Mouse (Mus musculus) kidney, adult 2 months (tissue): Measurements from ENCODE around the gene Tnfsf18. TPM values are rescaled to one million over a fixed set of nuclear protein-coding genes. Genes with fewer than 3 reads are reported as not detected.

Experiments
- DNase-seq: peaks from one replicate; pipeline ENCODE4 v3.0.0; 2021
- H3K27ac ChIP-seq: fragments of 200-500 bp; 2 replicates; pipeline ENCODE4 v1.5.1; 2012; ENCODE audit warnings: low read depth, low read length, control low read depth, inconsistent platforms; ENCODE audit not compliant: insufficient read depth
- H3K27me3 ChIP-seq: fragments of 200-500 bp; replicated peaks from 2 replicates; pipeline ENCODE4 v1.6.1; 2012; ENCODE audit warnings: mild to moderate bottlenecking, moderate library complexity, low read length, inconsistent platforms; ENCODE audit not compliant: control insufficient read depth, insufficient read depth
- H3K36me3 ChIP-seq: fragments of 200-500 bp; 2 replicates; pipeline ENCODE4 v1.6.1; 2012; ENCODE audit warnings: mild to moderate bottlenecking, moderate library complexity, low read length, inconsistent platforms; ENCODE audit not compliant: control insufficient read depth, insufficient read depth
- H3K4me1 ChIP-seq: fragments of 200-500 bp; 2 replicates; pipeline ENCODE4 v1.6.1; 2011; ENCODE audit warnings: low read length; ENCODE audit not compliant: control insufficient read depth, insufficient read depth
- H3K4me3 ChIP-seq: fragments of 200-500 bp; 2 replicates; pipeline ENCODE4 v1.5.1; 2011; ENCODE audit warnings: mild to moderate bottlenecking, low read depth, low read length, control low read depth; ENCODE audit not compliant: insufficient read depth
- CTCF ChIP-seq: fragments of 200-500 bp; conservative IDR thresholded peaks from 2 replicates; pipeline ENCODE4 v1.5.1; 2011; ENCODE audit warnings: low read depth, mild to moderate bottlenecking, control low read depth, low read length, moderate library complexity, mixed read lengths; ENCODE audit not compliant: insufficient read depth, insufficient read length
- POLR2A ChIP-seq: fragments of 200-500 bp; IDR thresholded peaks from one replicate; pipeline ENCODE4 v1.6.1; 2011; ENCODE audit warnings: low read depth, low read length, control low read depth
- WGBS: fragments of 180-500 bp; shearing (Covaris S2); methylation state at CpG from one replicate; pipeline ENCODE4 v1.1.7; 2018; 5-methylcytosine and 5-hydroxymethylcytosine counted together
- polyA plus RNA-seq: library from polyadenylated mRNA; depleted of rRNA; stranded (reverse); fragments of >200 nt; gene quantifications from 2 replicates; pipeline ENCODE4 v1.2.3, GENCODE M21; 2012

The Tnfsf18 gene
- polyA plus RNA-seq, 1 experiment = 0.03 TPM

- Histone ChIP-seq H3K27me3 (no peaks in the 10 kb centered on the region; the same call in 1 of the 2 replicates), H3K27ac (no peak overlapping the region), H3K36me3 (no peaks in the 10 kb centered on the region), H3K4me3 (no peak overlapping the region), H3K4me1 (no peaks in the 10 kb centered on the region)
- TF ChIP-seq CTCF = no peak
- 95% methylated on average over 3 of the region's 3 CpGs for WGBS
- no peak for DNase-seq
Measured at GRCm38 (mm10) chr1:161482211-161482610, 12.2 kb upstream of the Tnfsf18 start.

- 75% methylated on average over 5 of the region's 5 CpGs for WGBS
- no peak overlapping the region for H3K27ac ChIP-seq
- H3K36me3 ChIP-seq = no peaks in the 10 kb centered on the region
- H3K4me3 ChIP-seq = no peak overlapping the region
- TF ChIP-seq POLR2A (no peak), CTCF (no peak)
- H3K27me3 ChIP-seq = no peaks in the 10 kb centered on the region
- H3K4me1 ChIP-seq = no peaks in the 10 kb centered on the region
- no peak for DNase-seq
Measured at GRCm38 (mm10) chr1:161487069-161487468, 7.4 kb upstream of the Tnfsf18 start.

- Histone ChIP-seq H3K36me3 (no peaks in the 10 kb centered on the region), H3K4me1 (no peaks in the 10 kb centered on the region), H3K27me3 (no peaks in the 10 kb centered on the region), H3K4me3 (no peak overlapping the region), H3K27ac (no peak overlapping the region)
- TF ChIP-seq POLR2A (no peak), CTCF (no peak)
- WGBS = 89% methylated on average over 7 of the region's 7 CpGs
- no peak for DNase-seq
Measured at GRCm38 (mm10) chr1:161491766-161492165, 2.7 kb upstream of the Tnfsf18 start.

- H3K4me3 ChIP-seq = no peak overlapping the region
- no peaks in the 10 kb centered on the region for H3K27me3 ChIP-seq
- no peaks in the 10 kb centered on the region for H3K36me3 ChIP-seq
- H3K4me1 ChIP-seq = no peaks in the 10 kb centered on the region
- 52% methylated on average over 7 of the region's 7 CpGs for whole genome bisulfite sequencing
- no peak for DNase-seq
- TF ChIP-seq CTCF (no peak), POLR2A (no peak)
- H3K27ac ChIP-seq = no peak overlapping the region
Measured at GRCm38 (mm10) chr1:161496866-161497645, 2.6 kb downstream of the Tnfsf18 start.

- Histone ChIP-seq H3K4me3 (no peak overlapping the region), H3K27me3 (no peaks in the 10 kb centered on the region), H3K36me3 (no peaks in the 10 kb centered on the region), H3K27ac (no peak overlapping the region), H3K4me1 (no peaks in the 10 kb centered on the region)
- DNase-seq = no peak
- no peak for TF ChIP-seq POLR2A
- TF ChIP-seq CTCF = no peak
- 85% methylated on average over 6 of the region's 6 CpGs for WGBS
Measured at GRCm38 (mm10) chr1:161500114-161500810, 5.8 kb downstream of the Tnfsf18 start.

GRCm38 (mm10) chr1:161500811-161501146, 6.3 kb downstream of the Tnfsf18 start:
- DNase-seq = no peak
- Histone ChIP-seq H3K36me3 (no peaks in the 10 kb centered on the region), H3K4me1 (no peaks in the 10 kb centered on the region), H3K27me3 (no peaks in the 10 kb centered on the region), H3K27ac (no peak overlapping the region), H3K4me3 (no peak overlapping the region)
- WGBS = 89% methylated on average over 4 of the region's 4 CpGs
- no peak for TF ChIP-seq POLR2A
- TF ChIP-seq CTCF = no peak

GRCm38 (mm10) chr1:161506317-161506716, 11.9 kb downstream of the Tnfsf18 start:
- TF ChIP-seq CTCF = no peak
- no peak for TF ChIP-seq POLR2A
- WGBS = 90% methylated on average over 4 of the region's 4 CpGs
- no peak for DNase-seq
- Histone ChIP-seq H3K4me1 (no peaks in the 10 kb centered on the region), H3K4me3 (no peak overlapping the region), H3K27me3 (no peaks in the 10 kb centered on the region), H3K36me3 (no peaks in the 10 kb centered on the region), H3K27ac (no peak overlapping the region)
